Mouse (Mus musculus) ES-Bruce4 (cell line): Measurements from ENCODE around the gene Gm21987.

Experiments
- CTCF ChIP-seq: IDR thresholded peaks from one replicate; pipeline ENCODE4 v1.8.1; 2011; ENCODE audit warnings: low read depth, low read length
- EP300 ChIP-seq: IDR thresholded peaks from 2 replicates; pipeline ENCODE4 v1.6.1; 2011; ENCODE audit warnings: low read depth, low read length; ENCODE audit not compliant: insufficient read depth
- POLR2A ChIP-seq: IDR thresholded peaks from one replicate; pipeline ENCODE4 v1.8.1; 2011; ENCODE audit warnings: low read length; ENCODE audit not compliant: insufficient read depth

DNA sequence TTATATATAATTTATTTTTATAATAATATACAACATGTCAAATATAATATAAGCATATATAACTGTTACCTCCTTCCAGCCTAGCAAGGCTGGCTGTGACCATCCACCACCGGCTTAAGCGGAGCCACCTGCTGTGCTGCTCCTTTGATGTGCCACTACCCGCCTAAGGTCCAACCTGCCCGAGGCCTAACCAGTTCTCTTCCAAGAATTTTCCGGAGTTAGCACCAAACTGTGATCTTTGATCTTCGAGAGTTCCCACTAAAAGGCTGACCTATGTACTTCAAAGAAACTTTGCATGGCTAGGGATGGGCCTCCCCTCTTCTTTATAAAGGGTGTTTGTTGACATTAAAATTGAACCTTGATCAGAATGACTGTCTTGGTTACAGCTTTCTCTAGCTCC, 12.4 kb upstream of the Gm21987 start:
- no peak for TF ChIP-seq POLR2A
- TF ChIP-seq CTCF, result no peak
- no peak for TF ChIP-seq EP300
